Mouse (Mus musculus) CH12.LX (cell line): Measurements from ENCODE around the gene Ptbp3.

ENCODE experiments used
- CHD2 ChIP-seq: IDR thresholded peaks from 2 replicates; pipeline ENCODE4 v1.6.1; 2011; ENCODE audit warnings: low read length, improper control_type of control experiment
- CTCF ChIP-seq, 2 experiments: IDR thresholded peaks in 1 of 2; conservative IDR thresholded peaks in 1 of 2; 2 replicates each; pipeline ENCODE4 v1.5.1; 2011 to 2012; ENCODE audit warnings: low read depth in 2 of 2, low read length in 2 of 2, improper control_type of control experiment in 1 of 2, inconsistent platforms in 1 of 2, mild to moderate bottlenecking in 1 of 2, moderate library complexity in 1 of 2
- GABPA ChIP-seq: IDR thresholded peaks from 2 replicates; pipeline ENCODE4 v1.6.1; 2012; ENCODE audit warnings: low read depth, low read length, improper control_type of control experiment, inconsistent platforms; ENCODE audit not compliant: insufficient replicate concordance
- HCFC1 ChIP-seq: IDR thresholded peaks from 2 replicates; pipeline ENCODE4 v1.6.1; 2012; ENCODE audit warnings: low read depth, mild to moderate bottlenecking, inconsistent platforms, low read length, improper control_type of control experiment
- JUND ChIP-seq: conservative IDR thresholded peaks from 2 replicates; pipeline ENCODE4 v1.6.1; 2011; ENCODE audit warnings: low read depth, low read length, improper control_type of control experiment
- MAX ChIP-seq: IDR thresholded peaks from 2 replicates; pipeline ENCODE4 v1.6.1; 2011; ENCODE audit warnings: low read length, improper control_type of control experiment
- MXI1 ChIP-seq: IDR thresholded peaks from 2 replicates; pipeline ENCODE4 v1.6.1; 2011; ENCODE audit warnings: mild to moderate bottlenecking, low read depth, low read length, improper control_type of control experiment
- NELFE ChIP-seq: IDR thresholded peaks from 2 replicates; pipeline ENCODE4 v1.6.1; 2011; ENCODE audit warnings: low read depth, low read length, improper control_type of control experiment
- NRF1 ChIP-seq: IDR thresholded peaks from 2 replicates; pipeline ENCODE4 v1.6.1; 2014; ENCODE audit warnings: low read depth, mild to moderate bottlenecking, inconsistent platforms, low read length, improper control_type of control experiment, moderate library complexity
- POLR2A ChIP-seq: IDR thresholded peaks from 2 replicates; pipeline ENCODE4 v1.6.1; 2011; ENCODE audit warnings: low read depth, mild to moderate bottlenecking, improper control_type of control experiment, low read length
- RAD21 ChIP-seq: IDR thresholded peaks from 2 replicates; pipeline ENCODE4 v1.6.1; 2011; ENCODE audit warnings: low read depth, mild to moderate bottlenecking, low read length, improper control_type of control experiment, moderate library complexity
- RCOR1 ChIP-seq: conservative IDR thresholded peaks from 2 replicates; pipeline ENCODE4 v1.6.1; 2012; ENCODE audit warnings: low read depth, mild to moderate bottlenecking, inconsistent platforms, low read length, improper control_type of control experiment
- SMC3 ChIP-seq: IDR thresholded peaks from 2 replicates; pipeline ENCODE4 v1.6.1; 2011; ENCODE audit warnings: low read depth, low read length, improper control_type of control experiment
- USF2 ChIP-seq: conservative IDR thresholded peaks from 2 replicates; pipeline ENCODE4 v1.6.1; 2011; ENCODE audit warnings: low read depth, low read length, improper control_type of control experiment

DNA sequence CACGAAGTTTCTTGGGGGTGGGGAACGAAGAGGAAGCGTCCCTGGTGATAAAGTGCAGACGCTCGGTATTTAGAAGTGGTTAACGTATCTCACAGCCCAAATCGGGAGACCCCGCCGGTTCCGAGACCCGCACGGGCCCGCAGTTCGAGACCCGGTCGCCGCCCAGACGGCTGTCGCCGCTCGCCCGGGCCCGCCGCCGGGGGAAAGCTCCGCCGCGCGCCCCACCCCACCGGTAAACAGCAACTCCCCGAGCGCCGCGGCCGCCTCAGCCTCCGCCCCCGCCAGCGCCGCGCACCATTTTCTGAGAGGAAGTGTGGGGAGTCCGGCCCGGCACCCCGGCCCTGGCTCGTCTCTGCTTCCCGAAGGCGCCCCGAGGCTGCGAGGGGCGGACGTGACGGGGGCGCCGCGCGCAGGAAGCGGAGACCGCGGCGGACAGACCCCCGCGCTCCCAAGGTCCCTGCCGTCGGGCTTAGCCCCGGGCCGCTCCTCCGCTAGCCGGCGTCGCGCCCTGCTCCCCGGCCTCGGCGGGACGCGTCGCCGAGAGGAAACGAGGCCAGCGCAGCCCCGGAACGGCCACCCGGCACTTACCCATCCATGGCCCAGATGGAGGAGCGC lies 497 bp downstream of the Ptbp3 start:
- TF ChIP-seq SMC3, result no peak
- TF ChIP-seq GABPA, result no peak
- TF ChIP-seq POLR2A, result no peak
- TF ChIP-seq CTCF (conservative IDR thresholded peaks at IDR 0.05 in 1 of 2, IDR thresholded peaks at IDR 0.05 in 1 of 2; ENCODE audit: low read depth in 2 of 2, low read length in 2 of 2), result no peak
- TF ChIP-seq NRF1, result no peak
- no peak for TF ChIP-seq USF2
- TF ChIP-seq RCOR1, result no peak
- TF ChIP-seq CHD2, result no peak
- TF ChIP-seq MAX, result no peak
- no peak for TF ChIP-seq RAD21
- no peak for TF ChIP-seq NELFE
- no peak for TF ChIP-seq JUND
- TF ChIP-seq MXI1, result peak; percentile 55
- TF ChIP-seq HCFC1, result no peak
